Mouse (Mus musculus) kidney, embryonic 14.5 days (tissue): ENCODE data around the gene Kctd4. TPM values are rescaled to one million over a fixed set of nuclear protein-coding genes. Genes with fewer than 3 reads are reported as not detected.

ENCODE experiments used
- ATAC-seq: fragments of 200-750 bp; cut with Nextera tagmentation; 2 replicates; pipeline ENCODE4 v1.8.0; 2017; ENCODE audit warnings: moderate number of reproducible peaks, mild to moderate bottlenecking, moderate TSS enrichment, moderate library complexity; ENCODE audit not compliant: low FRiP score, low TSS enrichment
- H3K27ac ChIP-seq: fragments of 300-500 bp; sonication (generic); 2 replicates; pipeline ENCODE4 v1.5.1; 2014; ENCODE audit warnings: low read depth, mild to moderate bottlenecking, low read length, moderate library complexity, mixed read lengths
- H3K27me3 ChIP-seq: fragments of 300-500 bp; sonication (generic); 2 replicates; pipeline ENCODE4 v1.6.1; 2014; ENCODE audit warnings: mild to moderate bottlenecking, low read length; ENCODE audit not compliant: control insufficient read depth, insufficient read depth
- H3K36me3 ChIP-seq: fragments of 300-500 bp; sonication (generic); 2 replicates; pipeline ENCODE4 v1.6.1; 2014; ENCODE audit warnings: low read length, mixed read lengths; ENCODE audit not compliant: control insufficient read depth, insufficient read depth
- H3K4me1 ChIP-seq: fragments of 300-500 bp; sonication (generic); 2 replicates; pipeline ENCODE4 v1.6.1; 2014; ENCODE audit warnings: low read length, mixed read lengths; ENCODE audit not compliant: control insufficient read depth, insufficient read depth
- H3K4me2 ChIP-seq: fragments of 300-500 bp; sonication (generic); replicated peaks from 2 replicates; pipeline ENCODE4 v1.6.1; 2014; ENCODE audit warnings: low read depth, mild to moderate bottlenecking, low read length
- H3K4me3 ChIP-seq: fragments of 300-500 bp; sonication (generic); 2 replicates; pipeline ENCODE4 v1.5.1; 2014; ENCODE audit warnings: mild to moderate bottlenecking, low read length
- H3K9ac ChIP-seq: fragments of 300-500 bp; sonication (generic); 2 replicates; pipeline ENCODE4 v1.6.1; 2014; ENCODE audit warnings: low read depth, mild to moderate bottlenecking, low read length, moderate library complexity
- H3K9me3 ChIP-seq: fragments of 300-500 bp; sonication (generic); 2 replicates; pipeline ENCODE4 v1.6.1; 2016; ENCODE audit warnings: low read length; ENCODE audit not compliant: control insufficient read depth
- WGBS: fragments of 180-500 bp; shearing (Covaris S2); extraction: QIAGEN DNeasy Blood & Tissue Kit; methylation state at CpG from one replicate; pipeline ENCODE4 v1.1.7; 2014; 5-methylcytosine and 5-hydroxymethylcytosine counted together
- polyA plus RNA-seq: library from polyadenylated mRNA; unstranded; fragments of >200 nt; fragmentation: Nextera tagmentation; extraction: Ambion mirVana; gene quantifications from 2 replicates; pipeline ENCODE4 v1.2.1, GENCODE M21; 2014

Kctd4 gene
- polyA plus RNA-seq, 1 experiment from 2014 or later, result 0.80 TPM

- H3K4me2 ChIP-seq, result no peak overlapping the region
- H3K4me1 ChIP-seq, result no peaks in the 10 kb centered on the region
- H3K27me3 ChIP-seq, result no peaks in the 10 kb centered on the region
- H3K4me3 ChIP-seq, result no peak overlapping the region
- H3K9ac ChIP-seq, result no peak overlapping the region
- no peaks in the 10 kb centered on the region for H3K9me3 ChIP-seq
- no peak for ATAC-seq
- WGBS, result 67% methylated on average over 3 of the region's 3 CpGs
- H3K27ac ChIP-seq, result no peak overlapping the region
- no peaks in the 10 kb centered on the region for H3K36me3 ChIP-seq
Observed at GRCm38 (mm10) chr14:75976107-75976506, 21.3 kb downstream of the Kctd4 start.

GRCm38 (mm10) chr14:75981231-75981630 lies 26.4 kb downstream of the Kctd4 start:
- 96% methylated on average over 3 of the region's 3 CpGs for WGBS
- no peak for ATAC-seq
- no peak overlapping the region for H3K9ac ChIP-seq
- H3K9me3 ChIP-seq, result no peaks in the 10 kb centered on the region
- H3K27ac ChIP-seq, result no peak overlapping the region
- H3K4me2 ChIP-seq, result no peak overlapping the region
- no peaks in the 10 kb centered on the region for H3K36me3 ChIP-seq
- H3K4me3 ChIP-seq, result no peak overlapping the region
- H3K4me1 ChIP-seq, result no peaks in the 10 kb centered on the region
- no peaks in the 10 kb centered on the region for H3K27me3 ChIP-seq

- no peak overlapping the region for H3K27ac ChIP-seq
- ATAC-seq, result no peak
- H3K9ac ChIP-seq, result no peak overlapping the region
- no peak overlapping the region for H3K4me3 ChIP-seq
- H3K9me3 ChIP-seq, result no peaks in the 10 kb centered on the region
- WGBS, result 90% methylated on average over 2 of the region's 2 CpGs
- no peaks in the 10 kb centered on the region for H3K36me3 ChIP-seq
- H3K27me3 ChIP-seq, result no peaks in the 10 kb centered on the region
- H3K4me1 ChIP-seq, result no peaks in the 10 kb centered on the region
- H3K4me2 ChIP-seq, result no peak overlapping the region
Observed at GRCm38 (mm10) chr14:75983891-75984290, 29.1 kb downstream of the Kctd4 start.

DNA sequence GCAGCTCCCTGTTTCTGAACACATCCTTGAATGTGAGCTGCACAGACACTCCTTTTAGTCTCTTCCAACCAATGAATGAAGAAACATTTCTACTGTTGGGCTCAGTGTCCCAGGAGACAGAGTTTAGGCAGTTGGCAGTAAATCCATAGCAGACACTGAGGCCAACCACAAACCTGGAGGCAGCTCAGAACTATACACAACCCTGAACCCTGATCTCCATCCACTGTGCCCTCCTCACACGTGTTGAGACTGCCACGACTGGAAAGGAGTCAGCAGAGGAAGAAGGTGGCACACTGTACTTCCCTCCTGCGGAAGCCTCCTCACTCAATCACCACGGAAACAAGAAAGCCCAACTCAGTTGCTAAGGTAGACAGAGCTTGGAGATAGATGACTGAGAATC lies 30.3 kb downstream of the Kctd4 start:
- Histone ChIP-seq H3K9ac (no peak overlapping the region), H3K9me3 (no peaks in the 10 kb centered on the region), H3K27ac (no peak overlapping the region), H3K4me3 (no peak overlapping the region), H3K4me1 (no peaks in the 10 kb centered on the region), H3K36me3 (no peaks in the 10 kb centered on the region), H3K27me3 (no peaks in the 10 kb centered on the region), H3K4me2 (no peak overlapping the region)
- 49% methylated on average over 4 of the region's 4 CpGs for WGBS
- ATAC-seq, result no peak

DNA sequence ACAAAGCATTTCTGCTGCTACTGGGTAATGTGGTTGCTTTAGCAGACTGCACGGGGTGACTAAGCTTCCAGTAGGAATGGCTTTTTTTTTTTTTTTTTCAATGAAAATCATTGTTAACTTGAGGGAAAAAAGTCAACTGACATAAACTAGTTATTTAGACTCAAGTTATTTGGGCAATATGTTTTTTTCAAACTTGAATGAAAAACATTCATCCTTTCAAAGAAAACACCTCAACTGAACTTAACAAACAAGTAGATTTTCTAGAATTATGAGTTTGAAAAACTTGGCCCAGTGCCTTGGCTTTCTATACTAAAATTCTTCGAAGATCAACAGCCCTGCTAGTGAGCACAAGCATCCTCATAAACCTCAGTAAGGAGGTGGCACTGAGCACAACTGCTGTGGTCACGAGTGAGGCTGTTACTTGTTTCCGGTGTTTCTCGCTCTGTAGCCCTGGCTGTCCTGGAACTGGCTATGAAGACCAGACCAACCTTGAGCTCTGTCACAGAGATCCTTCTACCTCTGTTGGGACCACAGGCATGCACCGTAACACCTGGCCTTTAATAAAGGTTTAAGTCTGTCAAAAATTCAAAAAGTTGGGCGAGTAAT lies 32.2 kb downstream of the Kctd4 start:
- Histone ChIP-seq H3K27ac (no peak overlapping the region), H3K9ac (no peak overlapping the region), H3K9me3 (no peaks in the 10 kb centered on the region), H3K36me3 (no peaks in the 10 kb centered on the region), H3K27me3 (no peaks in the 10 kb centered on the region), H3K4me3 (no peak overlapping the region), H3K4me2 (no peak overlapping the region), H3K4me1 (no peaks in the 10 kb centered on the region)
- WGBS, result 87% methylated on average over 7 of the region's 7 CpGs
- no peak for ATAC-seq

GRCm38 (mm10) chr14:75989168-75989567 lies 34.4 kb downstream of the Kctd4 start:
- no peaks in the 10 kb centered on the region for H3K9me3 ChIP-seq
- H3K4me2 ChIP-seq, result no peak overlapping the region
- H3K27ac ChIP-seq, result no peak overlapping the region
- 91% methylated on average over 1 of the region's 1 CpGs for WGBS
- no peaks in the 10 kb centered on the region for H3K27me3 ChIP-seq
- no peaks in the 10 kb centered on the region for H3K4me1 ChIP-seq
- no peak overlapping the region for H3K4me3 ChIP-seq
- H3K36me3 ChIP-seq, result 0 out of 2 replicates have a peak, but pooled peaks cover 5% of the 10 kb centered on the region
- ATAC-seq, result no peak
- no peak overlapping the region for H3K9ac ChIP-seq

DNA sequence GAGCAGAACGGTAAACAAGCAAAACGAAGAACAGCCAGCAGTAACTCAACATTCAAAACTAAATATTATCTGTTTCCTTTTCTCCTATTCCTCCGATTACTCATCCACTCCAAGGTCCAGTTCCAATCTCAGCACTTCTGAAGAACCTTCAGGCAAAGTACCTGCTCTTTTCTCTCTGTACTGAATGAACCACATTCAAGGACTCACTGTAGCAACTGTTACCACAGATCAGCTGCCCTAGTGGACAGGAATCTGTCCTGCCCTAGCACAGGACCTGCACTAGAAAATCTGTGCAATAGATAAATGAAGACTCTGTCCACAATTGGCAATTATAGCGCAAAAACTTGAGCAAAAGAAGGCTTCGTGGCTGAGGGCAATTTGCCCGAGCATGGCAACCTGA lies 36.1 kb downstream of the Kctd4 start:
- no peak for ATAC-seq
- no peak overlapping the region for H3K9ac ChIP-seq
- H3K36me3 ChIP-seq, result peaks cover 11% of the 10 kb centered on the region; the same call in 1 of the 2 replicates
- no peak overlapping the region for H3K27ac ChIP-seq
- H3K9me3 ChIP-seq, result no peaks in the 10 kb centered on the region
- H3K27me3 ChIP-seq, result no peaks in the 10 kb centered on the region
- no peaks in the 10 kb centered on the region for H3K4me1 ChIP-seq
- 91% methylated on average over 6 of the region's 6 CpGs for WGBS
- no peak overlapping the region for H3K4me2 ChIP-seq
- H3K4me3 ChIP-seq, result no peak overlapping the region

DNA sequence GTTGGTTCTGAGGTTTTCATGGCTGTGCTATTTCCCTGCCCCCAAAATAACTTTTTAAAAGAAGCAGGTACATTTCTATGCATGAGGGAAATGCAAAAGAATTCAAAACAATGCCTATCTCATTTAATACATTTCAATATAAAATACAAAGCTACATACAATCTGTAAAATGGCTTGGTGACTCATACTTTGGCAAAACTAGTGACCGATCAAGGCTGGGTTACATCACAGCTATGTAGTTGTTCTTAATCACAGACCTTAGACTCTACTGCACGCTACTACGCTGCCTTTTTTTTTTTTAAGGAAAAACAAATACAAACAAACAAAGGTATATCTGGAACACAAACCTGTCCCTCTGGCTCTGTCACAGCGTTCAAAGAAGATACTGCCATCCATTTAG lies 37.6 kb downstream of the Kctd4 start:
- no peak overlapping the region for H3K4me3 ChIP-seq
- ATAC-seq, result no peak
- WGBS, result 94% methylated on average over 4 of the region's 4 CpGs
- H3K9ac ChIP-seq, result no peak overlapping the region
- H3K36me3 ChIP-seq, result peaks cover 11% of the 10 kb centered on the region; the same call in 1 of the 2 replicates
- no peak overlapping the region for H3K4me2 ChIP-seq
- H3K27me3 ChIP-seq, result no peaks in the 10 kb centered on the region
- no peak overlapping the region for H3K27ac ChIP-seq
- H3K4me1 ChIP-seq, result no peaks in the 10 kb centered on the region
- H3K9me3 ChIP-seq, result no peaks in the 10 kb centered on the region

- Histone ChIP-seq H3K9ac (no peak overlapping the region), H3K4me2 (no peak overlapping the region), H3K9me3 (no peaks in the 10 kb centered on the region), H3K4me1 (no peaks in the 10 kb centered on the region), H3K4me3 (no peak overlapping the region), H3K36me3 (peaks cover 11% of the 10 kb centered on the region; the same call in 1 of the 2 replicates), H3K27me3 (no peaks in the 10 kb centered on the region), H3K27ac (no peak overlapping the region)
- 57% methylated on average over 1 of the region's 1 CpGs for WGBS
- ATAC-seq, result no peak
Observed at GRCm38 (mm10) chr14:75998082-75998481, 43.3 kb downstream of the Kctd4 start.
